Mouse (Mus musculus) adrenal gland, postnatal 36 days (tissue): ENCODE data around the gene Tlr9. TPM values are rescaled to one million over a fixed set of nuclear protein-coding genes. Genes with fewer than 3 reads are reported as not detected.

Source experiments
- DNase-seq, 2 experiments: peaks; one replicate each; pipeline ENCODE4 v3.0.0; 2021; ENCODE audit warnings: mixed read lengths in 1 of 2
- long read RNA-seq, 2 experiments: library from polyadenylated mRNA; stranded (forward); transcript quantifications; one replicate each; pipeline ENCODE4 v2.0.0; 2021; ENCODE audit warnings: borderline sequencing depth in 2 of 2
- total RNA-seq, 2 experiments: library from RNA; stranded (reverse); gene quantifications; 2 replicates each; pipeline ENCODE4 v1.2.3; 2021

The Tlr9 gene
- total RNA-seq = under 1 TPM; 0.89 TPM
- long read RNA-seq, experiment 1 = 0 reads
- long read RNA-seq, experiment 2 = 0 reads

DNA sequence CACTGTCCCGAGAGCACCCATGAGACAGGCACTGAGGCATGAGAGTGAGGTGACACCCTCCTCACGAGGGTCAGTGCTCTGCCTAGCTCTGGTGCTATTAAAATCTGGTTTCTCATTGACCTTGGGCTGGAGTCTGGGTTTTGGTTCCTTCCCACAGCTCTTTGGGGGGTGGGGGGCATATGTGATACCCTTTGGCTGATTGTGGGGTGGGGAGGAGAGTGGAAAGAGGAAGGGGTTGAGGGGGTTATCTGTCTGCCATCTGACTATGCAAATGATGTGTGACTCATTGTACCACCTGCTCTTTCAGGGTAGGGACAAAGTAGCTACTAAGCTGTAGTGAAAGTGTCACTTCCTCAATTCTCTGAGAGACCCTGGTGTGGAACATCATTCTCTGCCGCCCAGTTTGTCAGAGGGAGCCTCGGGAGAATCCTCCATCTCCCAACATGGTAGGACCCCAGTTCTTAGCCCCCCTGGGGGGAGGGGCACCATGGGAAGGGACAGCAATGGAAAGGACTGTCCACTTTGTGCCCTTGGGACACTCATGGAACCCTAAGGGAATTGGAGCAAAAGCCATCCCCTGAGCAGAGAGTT is at the start of gene Tlr9:
TSS of gene Tlr9 (plus strand) at position 338 of the 591 bp plus-strand sequence.
- DNase-seq = no peak

DNA sequence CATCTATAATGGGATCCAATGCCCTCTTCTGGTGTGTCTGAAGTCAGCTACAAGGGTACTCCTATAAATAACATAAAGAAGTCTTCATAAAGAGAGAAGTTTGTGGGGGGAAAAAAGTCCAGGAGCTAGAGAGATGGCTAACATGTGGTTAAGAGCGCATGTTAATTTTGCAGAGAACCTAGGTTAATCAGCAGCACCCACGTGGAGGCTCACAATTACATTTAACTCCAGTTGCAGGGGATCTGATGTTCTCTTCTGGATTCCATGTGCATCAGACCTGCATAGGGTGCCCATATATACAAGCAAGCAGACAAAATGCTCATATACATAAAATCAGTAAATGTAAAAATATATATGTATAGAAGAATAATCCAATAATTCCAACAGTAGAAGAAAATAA is 49.0 kb upstream of the Tlr9 start:
- no peak for DNase-seq

- DNase-seq = no peak
Observed at GRCm38 (mm10) chr9:106175552-106176200, 46.7 kb upstream of the Tlr9 start.

- no peak for DNase-seq
Observed at GRCm38 (mm10) chr9:106176769-106177168, 45.6 kb upstream of the Tlr9 start.

GRCm38 (mm10) chr9:106177799-106178198 is 44.6 kb upstream of the Tlr9 start:
- DNase-seq = no peak

GRCm38 (mm10) chr9:106179454-106179853 is 42.9 kb upstream of the Tlr9 start:
- DNase-seq = no peak

GRCm38 (mm10) chr9:106179964-106180363 is 42.4 kb upstream of the Tlr9 start:
- no peak for DNase-seq

DNA sequence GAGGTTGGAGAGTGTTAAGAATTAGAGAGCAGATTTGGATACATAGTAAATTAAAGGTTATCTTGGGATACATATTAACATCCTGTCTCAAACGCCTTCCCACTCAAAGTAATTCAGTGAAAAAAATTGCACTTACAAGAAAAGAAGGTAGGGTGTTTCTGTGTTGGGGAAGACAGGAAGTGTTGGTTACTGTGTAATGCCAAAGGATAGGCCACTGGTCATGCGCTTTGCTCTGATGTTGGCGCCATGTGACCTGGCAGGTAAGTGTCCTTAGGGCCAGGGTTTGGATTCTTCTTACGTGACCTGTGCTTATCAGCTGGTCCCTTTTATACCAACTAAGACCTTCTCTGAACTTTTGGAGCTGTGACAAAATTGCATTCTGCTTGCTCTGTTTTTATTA is 40.3 kb upstream of the Tlr9 start:
- DNase-seq = no peak

DNA sequence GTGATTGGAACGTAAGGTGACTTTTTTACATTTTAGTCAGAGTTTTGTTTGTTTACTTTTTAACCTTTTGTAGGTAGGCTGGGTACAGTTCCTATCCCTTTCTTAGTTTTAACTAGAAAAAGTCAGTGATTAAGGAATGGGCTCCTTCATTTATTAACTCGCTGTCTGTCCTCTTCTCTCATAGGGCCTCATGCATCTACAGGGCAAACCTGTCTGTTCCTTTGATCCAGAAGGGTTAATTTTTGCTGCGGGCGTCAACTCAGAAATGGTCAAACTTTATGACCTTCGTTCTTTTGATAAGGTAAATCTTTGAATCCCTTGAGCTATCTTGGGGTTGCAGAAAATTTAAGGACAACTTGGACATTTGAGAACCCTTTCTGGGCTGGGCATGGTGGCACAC is 38.4 kb upstream of the Tlr9 start:
- no peak for DNase-seq

DNA sequence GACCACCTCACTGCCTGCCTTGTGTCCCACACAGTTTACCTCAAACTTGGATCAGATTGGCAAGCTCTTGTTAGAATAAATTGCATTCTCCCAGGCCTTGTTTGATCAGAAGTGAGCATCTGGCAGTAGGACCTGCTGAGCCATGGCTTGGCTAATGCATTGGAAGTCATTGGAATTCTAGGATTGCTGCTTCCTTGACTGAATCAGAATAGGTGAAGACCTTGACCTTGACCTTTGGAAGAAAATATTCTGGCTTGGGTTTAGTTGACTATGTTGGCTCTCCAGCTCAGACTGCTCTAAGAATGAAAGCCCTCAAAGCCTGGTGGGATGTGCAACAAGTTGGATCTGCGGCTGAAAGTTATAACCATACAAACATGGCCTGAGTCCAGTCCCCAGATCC is 31.0 kb upstream of the Tlr9 start:
- no peak for DNase-seq

- DNase-seq = no peak
Observed at GRCm38 (mm10) chr9:106192024-106192423, 30.4 kb upstream of the Tlr9 start.

GRCm38 (mm10) chr9:106192998-106193397 is 29.4 kb upstream of the Tlr9 start:
- DNase-seq = no peak

DNA sequence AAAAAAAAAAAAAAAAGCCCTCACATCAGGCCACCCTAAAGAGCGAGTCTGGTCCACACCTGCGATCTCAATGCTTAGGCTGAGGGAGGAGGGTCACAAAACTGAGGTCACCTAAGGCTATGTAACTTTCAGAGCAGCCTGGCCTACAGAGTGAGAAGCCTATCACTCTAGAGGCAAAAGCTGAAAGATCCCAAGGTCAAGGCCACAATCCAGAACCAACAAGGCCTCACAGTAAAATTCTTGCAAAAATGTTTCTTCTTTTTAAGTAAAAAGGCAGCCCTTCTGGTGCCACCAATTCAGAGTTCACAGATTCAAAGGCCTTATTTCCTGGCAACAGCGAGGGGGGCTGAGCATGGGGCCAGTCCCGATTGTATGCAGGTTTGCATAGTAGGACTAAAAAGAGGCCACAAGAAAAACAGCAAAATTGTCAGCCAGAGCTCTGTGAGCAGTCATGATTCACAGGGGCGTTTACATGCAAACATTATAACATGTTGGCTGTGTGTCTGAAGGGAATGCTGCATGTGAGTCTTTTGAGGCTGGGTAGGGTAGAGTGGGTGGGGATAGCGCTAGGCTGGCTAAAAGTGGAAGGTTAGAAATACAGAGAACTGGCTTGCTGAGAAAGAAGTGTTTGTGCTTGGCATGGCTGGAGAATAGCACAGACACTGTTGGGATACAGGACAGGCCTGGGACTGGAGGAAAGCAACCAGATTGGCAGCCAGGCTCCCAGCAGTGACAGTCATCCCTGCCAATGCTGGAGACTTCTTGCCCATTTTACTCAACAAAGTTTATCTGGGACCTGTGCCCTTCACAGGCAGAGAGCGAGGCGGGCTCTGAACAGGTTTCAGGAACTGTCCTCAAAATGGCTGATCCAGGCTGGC is 28.2 kb upstream of the Tlr9 start:
- peak in 1 of 2 experiments; percentile 50 for DNase-seq

DNA sequence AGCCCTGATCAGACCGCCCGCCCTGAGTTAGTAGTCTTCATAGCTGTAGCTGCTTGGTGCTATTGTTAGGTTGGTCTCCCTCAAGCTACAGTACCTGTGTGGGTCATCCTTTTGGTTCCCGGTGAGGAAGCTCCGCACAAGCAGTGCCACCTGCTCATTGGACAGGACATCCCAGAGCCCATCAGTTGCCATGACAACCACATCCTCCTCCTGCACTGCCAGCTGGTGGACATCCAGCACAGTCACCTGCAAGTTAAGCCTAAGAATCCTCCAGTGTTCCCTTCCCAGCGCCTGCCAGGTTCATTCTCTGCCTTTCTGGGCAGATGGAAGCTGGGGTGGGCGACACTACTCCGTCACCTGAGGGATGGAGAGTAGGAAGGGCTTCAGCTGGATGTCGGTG is 26.7 kb upstream of the Tlr9 start:
- DNase-seq = no peak

- DNase-seq = no peak
Observed at GRCm38 (mm10) chr9:106197081-106197713, 25.2 kb upstream of the Tlr9 start.

DNA sequence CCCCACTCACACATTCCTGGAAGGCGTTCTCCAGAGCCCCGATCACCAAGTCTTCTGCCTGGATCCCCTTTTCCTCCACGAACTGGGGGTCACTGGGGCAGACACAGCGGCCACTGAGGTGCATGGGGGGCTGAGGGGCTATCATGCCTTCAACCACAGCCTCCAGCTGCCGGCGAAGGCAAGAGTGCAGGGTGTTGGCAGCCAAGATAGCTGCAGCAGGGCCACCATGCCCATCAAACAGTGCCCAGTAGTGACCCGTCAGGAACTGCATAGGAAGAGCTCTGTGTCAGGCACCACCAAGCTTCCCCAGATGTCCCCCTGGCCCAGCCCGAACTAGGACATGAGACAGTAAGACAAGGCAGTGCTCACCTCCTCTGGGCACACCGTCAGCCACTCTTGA is 24.7 kb upstream of the Tlr9 start:
- DNase-seq = no peak

- DNase-seq = peak; percentile 88 to 94
Observed at GRCm38 (mm10) chr9:106198962-106199458, 23.4 kb upstream of the Tlr9 start.

GRCm38 (mm10) chr9:106199535-106200272 is 22.7 kb upstream of the Tlr9 start, which contains the start of gene Ppm1m:
Gene Ppm1m, minus strand, starts transcription at chr9:106199746.
- DNase-seq = no peak

DNA sequence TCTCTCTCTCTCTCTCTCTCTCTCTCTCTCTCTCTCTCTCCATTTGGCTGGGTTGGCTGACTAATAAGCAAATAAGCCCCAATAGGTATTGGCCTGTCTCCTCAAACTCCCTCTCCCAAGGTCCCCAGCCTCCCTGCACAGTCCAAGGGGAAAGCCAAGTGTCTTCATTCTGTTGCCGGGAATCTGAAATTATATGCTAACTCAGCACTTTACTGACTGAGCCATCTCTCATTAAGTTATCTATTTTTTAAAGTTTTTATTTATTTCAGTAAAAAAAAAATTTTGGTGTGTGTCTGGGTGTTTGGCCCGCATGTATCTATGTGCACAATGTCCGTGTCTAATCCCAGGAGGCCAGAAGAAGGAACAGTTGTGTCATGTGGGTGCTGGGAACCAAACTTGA is 20.5 kb upstream of the Tlr9 start:
- DNase-seq = no peak

- DNase-seq = peak; percentile 94 to 97
Observed at GRCm38 (mm10) chr9:106202819-106203636, 19.4 kb upstream of the Tlr9 start, which contains the start of gene Twf2. Gene Twf2, plus strand, starts transcription at chr9:106203108.
